Mouse (Mus musculus) NIH3T3 (cell line): Measurements from ENCODE around the gene Soga1.

Source experiments
- DNase-seq: peaks from one replicate; pipeline ENCODE4 v3.0.0-alpha.2; 2012; ENCODE audit warnings: low read depth

Soga1 gene

DNA sequence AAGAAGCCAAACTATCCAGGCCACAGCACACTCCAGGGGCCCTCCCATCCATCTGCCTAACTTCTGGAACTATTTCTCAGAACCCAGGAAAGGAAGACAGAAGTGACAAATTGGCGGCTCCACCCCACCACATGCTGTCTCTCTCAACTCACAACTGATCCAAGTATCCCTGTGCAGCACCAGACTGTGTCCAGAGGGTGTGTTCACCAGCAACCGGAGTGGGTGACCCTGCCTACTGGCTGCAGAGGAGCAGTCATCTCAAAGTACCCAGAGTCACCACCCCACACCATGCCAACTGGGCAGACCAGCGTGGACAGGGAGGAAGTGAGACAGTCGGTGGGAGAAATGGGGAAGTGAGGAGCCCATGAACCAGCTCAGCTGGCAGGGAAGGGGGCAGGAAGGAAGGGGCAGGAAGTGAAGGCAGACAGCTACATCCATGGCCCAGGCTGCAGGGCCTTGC lies 15.8 kb downstream of the Soga1 start:
- no peak for DNase-seq

DNA sequence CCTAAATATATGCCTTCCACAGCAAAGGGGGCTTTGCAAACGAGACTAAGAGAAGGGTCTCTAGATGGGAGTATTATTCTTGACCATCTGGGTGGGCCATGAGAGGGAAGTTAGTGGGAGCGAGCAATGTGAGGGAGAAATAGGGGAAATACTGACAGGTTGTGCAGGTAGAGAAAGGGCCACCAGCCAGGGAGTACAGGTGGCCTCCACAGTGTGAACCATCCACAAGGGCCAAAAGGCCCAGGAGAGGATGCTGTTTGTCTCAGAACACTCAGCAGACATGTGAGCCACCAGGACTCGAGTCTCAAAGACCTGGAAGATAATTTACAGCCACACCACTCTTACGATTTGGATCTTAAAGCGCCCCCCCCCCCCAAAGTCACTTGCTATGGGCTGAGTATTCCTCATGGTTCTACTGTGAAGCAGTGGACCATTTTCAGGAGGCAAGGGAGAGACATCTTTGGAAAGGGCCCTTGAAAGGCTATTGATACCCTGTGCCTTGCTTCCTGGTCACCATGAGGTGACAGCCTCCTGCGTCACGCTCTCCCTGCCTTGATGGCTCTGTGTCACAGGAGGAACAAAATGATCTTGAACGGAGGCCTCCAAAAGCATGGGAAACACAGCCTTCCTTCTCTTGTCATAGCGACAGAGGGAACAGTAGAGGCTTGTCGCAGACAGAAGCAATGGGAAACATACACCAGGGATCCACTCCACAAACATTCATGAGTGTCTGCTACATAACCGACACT lies 18.3 kb downstream of the Soga1 start:
- no peak for DNase-seq

DNA sequence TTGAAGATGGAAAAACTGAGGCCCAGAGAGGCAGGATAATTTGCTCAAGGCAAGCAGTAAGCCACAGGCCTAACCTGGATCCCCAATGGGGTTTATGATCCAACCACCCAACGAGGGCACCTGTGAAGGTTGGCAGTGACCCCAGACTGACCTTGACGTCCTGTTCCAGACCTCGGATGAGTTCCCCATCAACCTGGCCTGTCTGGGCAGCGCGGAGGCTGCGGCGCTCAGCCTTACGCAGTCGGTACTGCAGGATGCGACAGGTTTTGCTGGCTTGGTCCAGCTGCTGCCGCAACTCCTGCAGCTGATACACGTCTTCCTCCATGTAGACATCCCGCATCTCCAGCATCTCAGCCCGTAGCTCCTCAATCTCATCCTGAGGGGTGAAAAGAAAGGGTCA lies 19.0 kb downstream of the Soga1 start:
- DNase-seq, result no peak

DNA sequence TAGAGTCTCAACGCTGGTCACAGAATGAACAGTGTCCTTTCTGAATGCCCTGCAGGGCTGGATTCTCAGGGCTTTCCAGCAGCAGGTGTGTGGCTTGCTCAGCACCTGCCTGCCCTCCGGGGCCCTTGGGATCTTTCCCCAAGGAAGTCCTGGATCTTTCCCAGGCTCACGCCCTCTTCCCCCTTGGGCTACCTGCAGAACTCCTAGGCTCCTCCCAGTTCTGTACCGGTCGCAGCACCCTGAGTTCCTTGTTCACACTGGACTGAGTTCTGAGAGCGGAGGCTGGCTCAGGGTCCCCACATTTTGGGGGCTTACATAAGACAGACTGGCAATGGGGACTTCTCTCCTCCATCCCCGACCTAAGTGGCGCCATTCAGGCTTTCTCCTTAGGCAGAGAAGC lies 19.9 kb downstream of the Soga1 start:
- no peak for DNase-seq

DNA sequence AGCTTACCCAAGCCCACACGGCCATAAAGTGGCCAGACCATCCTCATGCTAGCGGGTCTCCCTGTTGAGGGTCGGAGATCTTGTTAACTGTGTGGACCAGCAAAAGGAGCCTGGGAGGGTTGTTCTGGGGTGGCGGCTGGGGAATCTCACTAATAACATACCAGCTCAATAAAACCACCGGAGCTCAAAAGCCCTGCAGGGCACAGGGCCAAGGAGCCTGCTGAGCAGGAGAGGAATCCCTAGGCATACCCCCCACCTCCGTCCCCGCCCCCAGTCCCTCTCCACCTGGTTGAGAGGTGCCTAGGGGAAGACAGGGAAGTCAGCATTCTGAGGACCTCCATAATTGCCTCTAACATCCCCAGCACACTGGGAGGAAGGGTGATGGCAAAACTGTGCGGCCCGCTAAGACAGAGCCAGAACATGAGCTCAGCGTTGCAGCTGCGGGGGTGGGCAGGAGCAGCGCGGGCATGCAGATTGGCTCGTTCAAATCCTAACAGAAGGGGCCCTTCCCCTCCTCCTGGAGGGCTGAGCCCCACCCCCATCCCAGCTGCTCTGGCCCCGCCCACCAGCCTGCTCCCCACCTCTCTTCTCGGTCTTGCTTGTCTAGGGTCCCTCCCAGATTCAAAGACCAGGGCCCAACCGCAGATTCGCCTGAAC lies 20.6 kb downstream of the Soga1 start:
- DNase-seq, result no peak

DNA sequence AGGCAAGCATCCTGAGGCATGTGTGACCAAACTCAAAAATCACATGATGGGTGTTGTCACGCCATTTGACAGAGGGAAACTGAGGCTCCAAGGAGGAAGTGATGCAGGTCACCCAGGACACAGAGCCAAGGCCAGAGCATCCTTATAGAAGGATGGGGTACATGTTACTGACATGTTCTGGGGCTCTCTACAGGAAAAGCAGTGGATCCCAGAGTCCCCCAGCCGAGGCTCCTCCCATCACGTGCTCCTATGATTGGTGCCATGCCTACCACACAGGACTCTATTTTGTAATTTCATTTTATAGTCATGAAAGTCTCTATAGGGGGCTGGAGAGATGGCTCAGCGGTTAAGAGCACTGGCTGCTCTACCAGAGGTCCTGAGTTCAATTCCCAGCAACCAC lies 21.3 kb downstream of the Soga1 start:
- DNase-seq, result no peak

DNA sequence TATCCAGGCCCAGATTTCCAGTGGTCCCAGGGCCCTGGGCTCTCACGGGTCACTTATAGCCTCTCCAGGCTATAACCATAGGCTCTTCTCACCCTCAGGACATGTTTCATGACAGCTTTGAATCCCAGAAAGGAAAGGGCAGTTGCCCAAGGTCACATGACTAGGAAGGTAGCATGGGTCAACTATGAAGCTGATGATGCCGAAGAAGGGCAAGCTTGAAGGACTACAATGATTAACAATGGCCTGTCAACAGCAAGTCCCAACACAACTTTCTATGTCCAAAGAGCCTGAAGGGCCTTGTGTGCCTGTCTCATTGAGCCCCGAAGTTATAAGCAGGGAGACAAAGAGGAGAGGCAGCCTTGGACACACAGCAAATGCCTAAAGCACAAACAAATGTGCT lies 21.9 kb downstream of the Soga1 start:
- no peak for DNase-seq

DNA sequence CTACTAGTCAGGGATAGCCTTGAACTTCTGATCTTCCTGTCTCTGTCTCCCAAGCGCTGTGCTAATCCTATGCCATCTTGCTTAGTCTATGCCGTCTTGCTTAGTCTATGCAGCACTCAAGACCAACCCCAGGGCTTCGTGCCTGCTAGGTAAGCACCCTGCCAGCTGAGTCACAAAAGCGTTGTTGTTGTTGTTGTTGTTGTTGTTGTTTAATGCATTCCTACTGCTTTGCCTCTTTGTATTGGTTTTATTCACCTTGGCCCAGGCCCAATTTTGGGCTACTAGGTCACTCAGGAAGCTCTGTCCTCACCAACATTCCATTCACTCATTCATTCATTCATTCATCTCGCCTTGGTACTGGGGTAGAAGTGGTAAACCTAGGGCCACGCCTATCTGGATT lies 23.3 kb downstream of the Soga1 start:
- DNase-seq, result no peak

DNA sequence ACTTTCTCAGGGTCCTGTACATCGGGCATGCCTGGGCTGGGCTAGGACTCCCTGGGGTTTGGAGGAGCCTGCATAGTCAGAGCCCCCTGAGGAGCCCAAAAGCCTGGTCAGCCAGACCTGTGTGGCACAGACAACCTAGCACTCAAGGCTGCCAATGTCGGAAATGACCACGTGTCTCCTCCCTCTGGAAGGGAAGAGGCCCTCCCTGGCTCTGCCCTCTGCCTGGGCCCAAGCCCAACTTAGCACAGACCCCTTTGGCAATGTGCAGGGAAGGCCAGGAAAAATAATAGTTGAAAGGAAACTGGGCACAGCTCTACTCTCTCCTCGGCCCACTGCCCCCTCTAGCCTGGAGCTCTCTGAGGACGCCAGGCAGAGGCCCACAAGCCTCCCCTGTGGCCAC lies 24.2 kb downstream of the Soga1 start:
- DNase-seq, result no peak

DNA sequence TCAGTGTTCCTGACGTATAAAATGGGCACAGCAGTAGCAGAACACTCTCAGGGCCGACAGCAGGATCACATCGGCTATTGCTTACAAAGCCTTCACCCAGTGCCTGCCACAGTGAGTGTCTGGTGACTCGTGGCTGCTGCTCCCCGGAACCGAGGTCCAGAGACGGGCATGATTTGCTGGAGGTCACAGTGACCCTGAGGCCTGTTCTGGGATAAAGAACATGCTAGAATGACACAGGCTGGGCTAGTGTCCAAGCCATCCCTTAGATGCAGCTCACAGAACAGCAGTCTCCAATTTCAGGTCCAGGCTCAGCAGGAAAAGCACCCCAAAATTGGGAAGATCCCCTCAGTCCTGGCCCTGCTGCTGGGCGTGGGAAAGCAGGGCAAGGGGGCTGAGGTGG lies 24.8 kb downstream of the Soga1 start:
- DNase-seq, result peak; percentile 34

DNA sequence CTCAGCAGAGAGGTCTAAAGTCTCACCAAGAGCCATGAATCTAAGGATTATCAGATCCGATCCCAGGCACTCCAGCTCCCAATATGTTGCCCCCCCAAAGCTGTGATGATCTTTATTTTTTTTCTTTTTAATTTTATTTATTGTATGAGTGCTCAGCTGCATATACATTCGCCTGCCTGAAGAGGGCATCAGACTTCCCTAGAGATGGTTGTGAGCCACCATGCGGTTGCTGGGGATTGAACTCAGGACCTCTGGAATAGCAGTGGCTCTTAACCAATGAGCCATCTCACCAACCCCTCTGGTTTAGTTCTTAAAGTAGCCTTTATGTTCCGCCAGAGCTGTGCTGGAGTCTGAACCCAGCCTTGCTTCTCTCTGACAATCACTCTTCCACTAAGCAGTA lies 25.3 kb downstream of the Soga1 start:
- DNase-seq, result no peak

DNA sequence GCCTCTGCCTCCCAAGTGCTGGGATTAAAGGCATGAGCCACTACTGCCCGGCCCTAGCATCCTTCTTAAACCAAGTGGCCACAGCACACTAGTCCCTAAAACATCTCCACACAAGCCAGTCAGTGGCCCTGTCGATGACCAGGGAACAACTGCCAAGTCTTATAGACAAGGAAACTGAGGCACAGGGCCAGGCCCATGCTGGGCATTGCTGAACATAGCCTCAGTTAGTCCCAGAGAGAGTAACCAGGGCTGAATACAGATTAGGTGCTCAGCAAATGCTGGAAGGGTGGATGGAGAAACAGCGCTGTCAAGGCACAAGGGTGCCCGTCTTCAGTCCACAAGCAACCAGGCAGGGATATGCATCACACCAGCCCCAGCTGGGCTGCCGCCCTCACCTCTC lies 25.9 kb downstream of the Soga1 start:
- no peak for DNase-seq

DNA sequence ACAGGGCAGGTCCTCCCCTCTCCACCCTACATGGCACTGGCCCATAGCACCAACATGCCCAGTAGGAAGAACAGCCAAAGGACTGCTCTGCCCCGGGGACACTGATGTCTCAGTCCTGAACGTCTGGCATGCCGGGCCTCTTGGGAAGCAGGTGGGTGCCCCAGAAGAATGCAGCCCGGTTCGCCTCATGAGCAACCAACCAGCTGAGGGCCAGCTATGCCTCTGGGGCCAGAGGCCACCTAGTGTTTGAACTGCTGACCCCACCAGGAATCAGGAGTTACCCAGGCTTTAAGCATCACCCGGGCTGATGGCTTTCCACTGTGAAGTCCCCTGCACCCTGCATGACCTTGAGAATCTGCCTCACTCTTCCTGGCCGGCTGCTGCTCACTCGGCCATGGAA lies 26.6 kb downstream of the Soga1 start:
- DNase-seq, result no peak

DNA sequence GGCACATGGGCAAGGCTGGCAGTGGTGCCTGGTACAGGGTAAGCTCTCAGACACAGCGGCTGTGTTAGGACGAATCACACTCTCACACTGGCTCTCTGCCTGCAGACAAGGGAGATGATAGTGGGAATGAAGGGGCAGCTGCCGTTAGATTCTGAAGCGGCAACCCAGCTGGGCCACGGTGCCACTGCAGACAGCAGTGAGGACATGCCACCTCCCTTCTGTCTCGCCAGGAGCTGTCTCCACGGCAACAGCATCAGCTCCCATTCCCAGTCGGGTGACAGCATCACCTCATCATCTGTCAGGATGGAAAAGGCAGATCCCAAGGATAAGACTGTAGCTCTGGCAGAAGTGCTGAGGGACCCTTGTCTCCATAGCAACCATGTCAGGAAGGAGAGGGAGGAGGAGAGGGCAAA lies 29.2 kb downstream of the Soga1 start:
- DNase-seq, result no peak

DNA sequence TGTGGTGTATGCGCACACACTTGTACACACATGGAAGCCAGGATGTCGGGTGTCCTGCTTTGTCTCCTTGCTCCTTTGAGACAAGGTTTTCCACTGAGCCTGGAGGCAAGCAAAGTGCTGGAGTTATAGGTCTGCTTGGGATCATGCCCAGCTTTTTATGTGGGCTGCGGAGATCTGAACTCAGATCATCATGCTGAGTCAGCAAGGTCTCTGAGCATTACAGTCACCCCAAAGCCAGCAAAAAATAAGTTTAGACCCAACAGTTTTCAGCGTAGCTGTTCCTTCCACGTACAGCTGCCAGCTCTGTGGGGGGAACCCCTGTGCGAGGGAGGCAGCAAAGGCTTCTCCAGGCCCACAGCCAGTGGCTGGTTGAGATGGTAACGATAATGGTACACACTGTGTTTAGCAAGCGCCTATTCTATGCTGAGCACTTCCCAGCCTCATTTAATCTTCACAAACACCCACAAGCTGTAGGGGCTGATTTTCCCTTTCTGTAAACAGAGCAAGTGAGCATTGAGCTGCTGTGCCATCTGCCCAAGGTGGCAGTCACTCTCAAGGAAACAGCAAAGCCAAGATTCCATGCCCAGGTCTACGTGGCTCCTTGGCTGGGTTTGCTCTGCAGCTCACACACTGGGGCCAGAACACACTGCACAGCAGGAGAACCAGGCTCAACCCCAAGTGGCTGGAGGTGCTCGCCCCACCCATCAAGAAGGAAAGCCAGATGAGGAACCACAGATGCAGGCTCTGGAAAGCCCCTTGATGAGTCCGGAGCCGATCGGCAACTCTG lies 30.5 kb downstream of the Soga1 start:
- no peak for DNase-seq

DNA sequence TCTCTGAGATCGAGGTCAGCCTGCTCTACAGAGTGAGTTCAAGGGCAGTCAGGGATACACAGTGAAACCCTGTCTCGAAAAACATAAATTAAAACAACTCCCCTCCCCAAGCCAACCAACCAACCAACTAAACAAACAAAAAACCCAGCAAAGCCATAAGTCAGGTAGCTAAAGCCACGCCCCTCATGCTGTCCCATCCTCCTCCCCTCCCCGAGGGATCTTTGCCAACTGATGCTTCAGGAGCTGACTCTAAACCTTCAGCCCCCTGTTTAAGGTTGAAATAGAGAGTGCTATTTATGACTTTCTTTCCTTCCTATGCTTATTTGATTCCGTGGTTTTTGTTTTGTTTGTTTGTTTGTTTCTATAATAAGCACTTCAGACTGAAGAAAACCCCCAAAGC lies 32.1 kb downstream of the Soga1 start:
- DNase-seq, result no peak

DNA sequence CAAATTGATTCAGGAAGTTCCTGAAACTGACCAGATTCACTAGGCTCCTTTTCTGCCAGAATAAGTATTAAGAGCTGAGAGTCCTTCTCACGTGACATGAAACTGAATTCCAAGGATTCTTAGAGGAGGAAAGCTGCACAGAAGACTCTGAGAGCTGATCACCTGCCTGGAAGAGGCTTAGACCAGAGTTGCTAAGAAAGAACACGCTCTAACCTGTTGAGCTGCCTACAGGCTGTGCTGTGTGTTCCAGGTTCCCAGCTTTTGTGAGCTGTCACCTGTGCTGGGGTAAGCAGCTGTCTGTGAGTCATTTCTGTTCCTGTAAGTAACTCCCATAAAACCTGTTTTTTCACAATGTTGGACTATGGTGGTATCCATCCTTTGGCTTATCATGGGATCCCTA lies 33.1 kb downstream of the Soga1 start:
- no peak for DNase-seq

DNA sequence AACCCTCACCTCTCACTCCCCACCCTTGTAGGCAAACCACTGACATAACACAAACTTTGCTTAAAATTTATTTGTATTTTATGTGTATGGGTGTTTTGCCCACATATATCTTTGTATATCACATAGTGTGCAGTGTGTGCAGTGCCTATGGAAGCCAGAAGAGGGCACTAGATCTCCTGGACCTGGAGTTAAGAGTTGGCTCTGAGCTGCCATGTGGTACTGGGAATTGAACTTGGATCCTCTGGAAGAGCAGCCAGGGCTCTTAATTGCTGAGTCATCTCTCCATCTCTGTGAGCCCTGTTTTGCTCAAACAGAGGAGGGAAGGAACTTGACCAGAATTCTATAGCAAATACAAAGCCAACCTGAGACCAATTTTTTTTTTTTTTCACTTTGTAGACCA lies 35.1 kb downstream of the Soga1 start:
- DNase-seq, result peak; percentile 58

DNA sequence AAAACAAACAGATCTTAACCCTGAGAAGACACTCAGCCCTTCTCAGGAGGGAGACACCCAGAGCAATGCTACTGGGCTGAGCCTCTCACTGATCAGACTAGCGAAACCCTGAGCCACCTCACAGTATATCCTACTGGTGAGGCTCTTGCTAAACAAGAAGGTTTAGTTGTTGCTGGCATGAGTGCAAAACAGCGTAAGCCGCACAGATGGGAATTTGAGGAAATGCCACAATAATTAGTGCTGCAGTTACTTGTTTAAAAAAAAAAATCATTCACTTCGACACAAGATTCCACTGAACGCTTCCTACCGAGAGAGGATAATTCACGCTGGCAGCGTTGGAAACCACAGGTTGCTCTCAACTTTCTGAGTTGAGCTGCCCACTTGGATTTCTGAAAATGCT lies 35.5 kb downstream of the Soga1 start:
- no peak for DNase-seq

DNA sequence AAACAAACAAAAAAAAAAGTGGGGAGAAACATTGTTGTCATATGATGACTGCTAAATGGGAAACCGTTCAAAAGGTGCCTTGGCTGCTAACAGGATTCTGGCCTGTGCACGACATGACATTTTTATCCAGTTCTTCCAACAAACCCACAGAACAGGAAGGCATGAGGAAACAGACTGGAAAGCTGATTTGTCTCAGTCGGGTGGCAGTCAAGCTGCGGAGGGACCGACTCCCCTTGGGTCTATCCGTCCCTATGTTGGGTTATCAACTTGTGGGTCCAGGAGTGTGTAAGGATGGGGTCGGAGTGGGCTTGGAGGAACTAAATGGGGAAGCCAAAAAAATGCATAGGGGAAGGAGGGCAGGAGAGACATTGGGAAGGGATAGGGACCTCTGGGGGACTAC lies 37.6 kb downstream of the Soga1 start:
- no peak for DNase-seq

DNA sequence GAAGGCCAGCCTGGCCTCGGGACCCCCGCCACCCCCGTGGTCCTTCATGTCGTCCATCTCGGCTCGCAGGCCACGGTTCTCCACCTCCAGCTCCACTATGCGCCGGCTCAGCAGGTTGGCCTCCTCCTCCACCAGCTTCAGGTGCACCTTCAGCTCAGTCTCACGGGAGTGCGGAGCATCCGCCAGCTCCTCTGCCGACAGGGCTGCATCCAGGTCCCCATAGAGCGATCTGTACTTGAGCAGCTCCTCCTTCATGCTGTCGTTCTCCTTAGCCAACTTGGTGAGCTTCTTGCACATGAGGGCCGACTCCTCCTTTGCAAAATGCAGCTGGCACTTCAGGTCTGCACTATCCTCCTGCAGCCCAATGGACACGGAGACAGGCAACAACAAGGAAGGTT lies 38.4 kb downstream of the Soga1 start:
- no peak for DNase-seq

DNA sequence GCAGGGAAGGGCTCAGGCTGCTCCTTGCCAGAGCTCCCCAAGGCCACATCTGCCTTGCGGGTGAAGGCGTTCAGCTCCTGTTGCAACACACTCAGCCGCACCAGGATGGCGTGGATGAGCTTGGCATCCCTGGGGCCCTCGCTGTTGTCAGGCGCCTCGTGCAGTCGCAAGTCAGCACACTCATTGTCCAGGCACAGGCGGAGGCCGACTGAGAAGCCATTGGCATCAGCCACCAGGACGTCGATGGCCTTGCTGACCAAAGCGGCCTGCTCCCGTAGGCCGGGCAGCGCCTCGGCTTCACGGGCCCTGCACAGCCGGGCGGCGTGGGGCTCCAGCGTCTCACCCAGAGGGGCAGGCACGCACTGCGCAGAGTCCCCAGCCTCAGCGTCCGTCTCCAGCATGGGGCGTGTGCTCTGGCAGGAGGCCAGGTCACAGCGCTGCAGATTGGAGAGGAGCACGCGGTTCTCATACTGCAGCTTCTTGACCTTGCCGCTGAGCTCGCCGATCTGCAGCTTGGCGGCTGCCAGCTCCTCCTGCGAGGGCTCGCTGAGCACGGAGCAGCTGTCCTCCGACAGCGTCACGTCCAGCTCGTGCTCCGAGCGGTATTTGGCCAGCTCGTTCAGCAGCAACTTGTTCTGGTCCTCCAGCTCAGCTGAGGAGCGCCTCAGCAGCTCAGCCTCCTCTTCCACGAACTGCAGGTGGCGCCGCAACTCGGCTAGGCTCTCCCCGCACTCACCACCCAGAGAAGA lies 39.0 kb downstream of the Soga1 start:
- DNase-seq, result no peak
